Mouse (Mus musculus): ENCODE results near the gene Jak2. TPM values are rescaled to one million over a fixed set of nuclear protein-coding genes. Genes with fewer than 3 reads are reported as not detected.
A peak's percentile ranks its signal among the peaks of the same experiment; 100 is the strongest.

Jak2 gene
- polyA plus RNA-seq, 1 experiment from 2014 or later, result 5.0 TPM

GRCm38 (mm10) chr19:29249933-29250332 is 1.7 kb upstream of the Jak2 start:
- Histone ChIP-seq H3K9me3 (replicated peaks; ENCODE audit: control insufficient read depth, low read length) (no peaks in the 10 kb centered on the region), H3K9ac (ENCODE audit: low read length) (0 out of 2 replicates have a peak overlapping the region, but pooled peaks have one; percentile 99), H3K4me2 (ENCODE audit: low read depth, low read length) (peak overlapping the region; percentile 91), H3K4me3 (replicated peaks; ENCODE audit: low read length) (peak overlapping the region; percentile 88), H3K27me3 (ENCODE audit: control insufficient read depth, insufficient read depth, low read length) (no peaks in the 10 kb centered on the region), H3K36me3 (ENCODE audit: control insufficient read depth, insufficient read depth, low read length) (no peaks in the 10 kb centered on the region), H3K4me1 (ENCODE audit: control insufficient read depth, insufficient read depth, low read length) (peaks cover 23% of the 10 kb centered on the region), H3K27ac (ENCODE audit: low read length) (no peak overlapping the region)
- WGBS, result 39% methylated on average over 4 of the region's 4 CpGs
- ATAC-seq (ENCODE audit: insufficient read depth, low FRiP score), result no peak

GRCm38 (mm10) chr19:29251958-29252801 is 552 bp downstream of the Jak2 start:
- H3K9me3 ChIP-seq (replicated peaks; ENCODE audit: control insufficient read depth, low read length), result no peaks in the 10 kb centered on the region
- H3K4me1 ChIP-seq (ENCODE audit: control insufficient read depth, insufficient read depth, low read length), result peaks cover 23% of the 10 kb centered on the region
- WGBS, result under 1% methylated on average over 41 of the region's 44 CpGs
- peak overlapping the region; percentile 87 for H3K4me2 ChIP-seq (ENCODE audit: low read depth, low read length)
- no peaks in the 10 kb centered on the region for H3K36me3 ChIP-seq (ENCODE audit: control insufficient read depth, insufficient read depth, low read length)
- peak overlapping the region; percentile 99 for H3K9ac ChIP-seq (ENCODE audit: low read length)
- H3K27me3 ChIP-seq (ENCODE audit: control insufficient read depth, insufficient read depth, low read length), result no peaks in the 10 kb centered on the region
- ATAC-seq (ENCODE audit: insufficient read depth, low FRiP score), result peak; percentile 38; the same call in 1 of the 2 replicates
- peak overlapping the region; percentile 88 for H3K4me3 ChIP-seq (replicated peaks; ENCODE audit: low read length)
- H3K27ac ChIP-seq (ENCODE audit: low read length), result peak overlapping the region; percentile 99

- Histone ChIP-seq H3K36me3 (ENCODE audit: control insufficient read depth, insufficient read depth, low read length) (no peaks in the 10 kb centered on the region), H3K27ac (ENCODE audit: low read length) (peak overlapping the region; percentile 99), H3K4me3 (replicated peaks; ENCODE audit: low read length) (peak overlapping the region; percentile 88), H3K9me3 (replicated peaks; ENCODE audit: control insufficient read depth, low read length) (no peaks in the 10 kb centered on the region), H3K4me1 (ENCODE audit: control insufficient read depth, insufficient read depth, low read length) (peaks cover 23% of the 10 kb centered on the region), H3K9ac (ENCODE audit: low read length) (peak overlapping the region; percentile 99), H3K27me3 (ENCODE audit: control insufficient read depth, insufficient read depth, low read length) (no peaks in the 10 kb centered on the region), H3K4me2 (ENCODE audit: low read depth, low read length) (peak overlapping the region; percentile 87)
- no peak for ATAC-seq (ENCODE audit: insufficient read depth, low FRiP score)
- WGBS, result 28% methylated on average over 10 of the region's 10 CpGs
Measured at GRCm38 (mm10) chr19:29252831-29253545, 1.4 kb downstream of the Jak2 start.

GRCm38 (mm10) chr19:29253728-29254127 is 2.1 kb downstream of the Jak2 start:
- peak overlapping the region; percentile 34; the same call in 1 of the 2 replicates for H3K27ac ChIP-seq (ENCODE audit: low read length)
- H3K4me3 ChIP-seq (replicated peaks; ENCODE audit: low read length), result peak overlapping the region; percentile 88
- peaks cover 23% of the 10 kb centered on the region for H3K4me1 ChIP-seq (ENCODE audit: control insufficient read depth, insufficient read depth, low read length)
- H3K9ac ChIP-seq (ENCODE audit: low read length), result peak overlapping the region; percentile 57; the same call in 1 of the 2 replicates
- H3K27me3 ChIP-seq (ENCODE audit: control insufficient read depth, insufficient read depth, low read length), result no peaks in the 10 kb centered on the region
- no peaks in the 10 kb centered on the region for H3K36me3 ChIP-seq (ENCODE audit: control insufficient read depth, insufficient read depth, low read length)
- peak overlapping the region; percentile 87 for H3K4me2 ChIP-seq (ENCODE audit: low read depth, low read length)
- H3K9me3 ChIP-seq (replicated peaks; ENCODE audit: control insufficient read depth, low read length), result no peaks in the 10 kb centered on the region
- peak; percentile 57 for ATAC-seq (ENCODE audit: insufficient read depth, low FRiP score)
- WGBS, result 4% methylated on average over 9 of the region's 9 CpGs

GRCm38 (mm10) chr19:29254671-29255070 is 3.0 kb downstream of the Jak2 start:
- Histone ChIP-seq H3K27me3 (ENCODE audit: control insufficient read depth, insufficient read depth, low read length) (no peaks in the 10 kb centered on the region), H3K4me1 (ENCODE audit: control insufficient read depth, insufficient read depth, low read length) (peaks cover 19% of the 10 kb centered on the region), H3K4me2 (ENCODE audit: low read depth, low read length) (peak overlapping the region; percentile 87; the same call in 1 of the 2 replicates), H3K9me3 (replicated peaks; ENCODE audit: control insufficient read depth, low read length) (no peaks in the 10 kb centered on the region), H3K27ac (ENCODE audit: low read length) (no peak overlapping the region), H3K4me3 (replicated peaks; ENCODE audit: low read length) (no peak overlapping the region), H3K36me3 (ENCODE audit: control insufficient read depth, insufficient read depth, low read length) (no peaks in the 10 kb centered on the region), H3K9ac (ENCODE audit: low read length) (no peak overlapping the region)
- WGBS, result 68% methylated on average over 4 of the region's 4 CpGs
- ATAC-seq (ENCODE audit: insufficient read depth, low FRiP score), result no peak

GRCm38 (mm10) chr19:29255327-29256027 is 3.8 kb downstream of the Jak2 start:
- Histone ChIP-seq H3K27ac (ENCODE audit: low read length) (no peak overlapping the region), H3K9me3 (replicated peaks; ENCODE audit: control insufficient read depth, low read length) (no peaks in the 10 kb centered on the region), H3K4me3 (replicated peaks; ENCODE audit: low read length) (no peak overlapping the region), H3K27me3 (ENCODE audit: control insufficient read depth, insufficient read depth, low read length) (no peaks in the 10 kb centered on the region), H3K9ac (ENCODE audit: low read length) (no peak overlapping the region), H3K36me3 (ENCODE audit: control insufficient read depth, insufficient read depth, low read length) (no peaks in the 10 kb centered on the region), H3K4me2 (ENCODE audit: low read depth, low read length) (no peak overlapping the region), H3K4me1 (ENCODE audit: control insufficient read depth, insufficient read depth, low read length) (peaks cover 11% of the 10 kb centered on the region)
- 88% methylated on average over 7 of the region's 7 CpGs for WGBS
- ATAC-seq (ENCODE audit: insufficient read depth, low FRiP score), result no peak

- Histone ChIP-seq H3K4me3 (replicated peaks; ENCODE audit: low read length) (no peak overlapping the region), H3K9me3 (replicated peaks; ENCODE audit: control insufficient read depth, low read length) (no peaks in the 10 kb centered on the region), H3K4me1 (ENCODE audit: control insufficient read depth, insufficient read depth, low read length) (peaks cover 7% of the 10 kb centered on the region; the same call in 1 of the 2 replicates), H3K27me3 (ENCODE audit: control insufficient read depth, insufficient read depth, low read length) (no peaks in the 10 kb centered on the region), H3K9ac (ENCODE audit: low read length) (no peak overlapping the region), H3K36me3 (ENCODE audit: control insufficient read depth, insufficient read depth, low read length) (0 out of 2 replicates have a peak, but pooled peaks cover 5% of the 10 kb centered on the region), H3K27ac (ENCODE audit: low read length) (no peak overlapping the region), H3K4me2 (ENCODE audit: low read depth, low read length) (no peak overlapping the region)
- no peak for ATAC-seq (ENCODE audit: insufficient read depth, low FRiP score)
- WGBS, result 77% methylated on average over 9 of the region's 9 CpGs
Measured at GRCm38 (mm10) chr19:29261638-29262037, 10.0 kb downstream of the Jak2 start.

GRCm38 (mm10) chr19:29263492-29263891 is 11.9 kb downstream of the Jak2 start:
- Histone ChIP-seq H3K9me3 (replicated peaks; ENCODE audit: control insufficient read depth, low read length) (no peaks in the 10 kb centered on the region), H3K4me1 (ENCODE audit: control insufficient read depth, insufficient read depth, low read length) (peaks cover 7% of the 10 kb centered on the region; the same call in 1 of the 2 replicates), H3K27me3 (ENCODE audit: control insufficient read depth, insufficient read depth, low read length) (no peaks in the 10 kb centered on the region), H3K36me3 (ENCODE audit: control insufficient read depth, insufficient read depth, low read length) (0 out of 2 replicates have a peak, but pooled peaks cover 5% of the 10 kb centered on the region), H3K4me3 (replicated peaks; ENCODE audit: low read length) (no peak overlapping the region), H3K4me2 (ENCODE audit: low read depth, low read length) (no peak overlapping the region), H3K27ac (ENCODE audit: low read length) (no peak overlapping the region), H3K9ac (ENCODE audit: low read length) (no peak overlapping the region)
- ATAC-seq (ENCODE audit: insufficient read depth, low FRiP score), result no peak
- WGBS, result 73% methylated on average over 1 of the region's 1 CpGs
